Mouse (Mus musculus) embryo, embryonic 11.5 days (tissue): ENCODE data around the gene Snrpn.
"Not testable (repeated sequence)": the region's sequence is repeated elsewhere in the genome, so short reads cannot be mapped to it uniquely, and the experiment has no call there.

ENCODE experiments used
- DNase-seq: peaks from one replicate; pipeline ENCODE4 v3.0.0-alpha.2; 2012; ENCODE audit warnings: low read depth, low spot score

Gene Snrpn

DNA sequence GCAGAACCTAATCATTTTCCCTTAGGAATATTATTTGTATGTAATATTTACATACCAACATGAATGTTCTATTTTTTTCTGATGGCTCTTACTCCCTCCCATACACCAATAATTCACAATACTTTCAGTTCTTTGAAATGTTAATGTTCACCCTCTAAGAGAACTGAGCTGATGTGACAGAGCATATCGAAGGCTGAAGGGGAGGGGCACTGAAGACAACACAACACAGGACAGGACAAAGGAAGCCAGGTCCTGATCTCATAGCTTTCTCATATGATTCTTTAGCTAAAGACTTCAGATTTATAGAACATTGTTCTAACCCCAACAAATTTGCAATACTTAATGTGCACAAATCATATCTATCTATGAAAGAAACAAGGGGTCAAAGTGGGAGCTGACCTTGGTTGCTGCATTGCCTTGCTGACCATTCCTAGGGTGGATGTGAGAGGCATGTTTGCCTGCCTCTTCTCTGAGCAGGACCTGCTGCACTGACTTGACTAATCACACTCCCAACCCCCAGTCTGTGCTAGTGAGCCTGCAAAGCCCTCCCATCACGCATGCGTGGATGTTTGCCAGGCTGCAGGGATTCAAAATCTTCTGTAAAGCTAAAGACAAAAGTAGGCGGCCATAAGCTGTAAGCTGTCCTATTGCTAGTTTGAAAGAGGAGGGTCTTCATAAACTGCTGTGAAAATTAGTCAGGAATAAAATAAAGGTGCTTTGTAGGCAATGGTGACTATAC, at the start of gene Snrpn:
Gene Snrpn, minus strand, starts transcription at position 478 of the 739 bp plus-strand sequence.
- DNase-seq = no peak

DNA sequence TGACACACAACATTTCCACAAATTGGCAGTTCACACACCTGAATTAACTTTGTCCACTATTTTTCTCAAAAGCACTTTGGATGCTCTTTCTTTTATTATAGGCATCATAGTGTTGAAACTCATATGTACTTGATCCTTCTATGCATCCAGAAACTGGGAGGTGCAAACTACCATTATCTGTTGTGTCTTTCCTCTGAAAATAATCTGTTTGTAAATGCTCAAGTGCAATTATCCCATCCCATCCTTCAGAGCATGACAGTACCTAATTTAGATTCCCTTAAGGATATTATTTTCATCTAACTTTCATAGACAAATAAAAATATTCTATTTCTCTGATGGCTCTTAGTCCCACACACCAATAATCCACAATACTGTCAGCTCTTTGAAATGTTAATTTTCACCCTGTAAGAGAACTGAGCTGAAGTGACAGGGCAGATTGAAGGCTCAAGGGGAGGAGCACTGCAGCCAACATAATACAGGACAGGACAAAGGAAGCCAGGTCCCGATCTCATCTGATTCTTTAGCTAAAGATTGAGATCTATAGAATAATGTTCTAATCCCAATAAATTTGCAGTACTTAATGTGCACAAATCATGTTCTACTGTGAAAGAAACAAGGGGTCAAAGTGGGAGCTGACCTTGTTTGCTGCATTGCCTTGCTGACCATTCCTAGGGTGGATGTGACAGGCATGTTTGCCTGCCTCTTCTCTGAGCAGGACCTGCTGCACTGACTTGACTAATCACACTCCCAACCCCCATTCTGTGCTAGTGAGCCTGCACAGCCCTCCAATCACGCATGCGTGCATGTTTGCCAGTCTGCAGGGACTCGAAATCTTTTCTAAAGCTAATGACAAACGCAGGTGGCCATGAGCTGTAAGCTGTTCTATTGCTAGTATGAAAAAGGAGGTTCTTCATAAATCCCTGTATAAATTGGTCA, 30.5 kb upstream of the Snrpn start:
- no peak for DNase-seq

DNA sequence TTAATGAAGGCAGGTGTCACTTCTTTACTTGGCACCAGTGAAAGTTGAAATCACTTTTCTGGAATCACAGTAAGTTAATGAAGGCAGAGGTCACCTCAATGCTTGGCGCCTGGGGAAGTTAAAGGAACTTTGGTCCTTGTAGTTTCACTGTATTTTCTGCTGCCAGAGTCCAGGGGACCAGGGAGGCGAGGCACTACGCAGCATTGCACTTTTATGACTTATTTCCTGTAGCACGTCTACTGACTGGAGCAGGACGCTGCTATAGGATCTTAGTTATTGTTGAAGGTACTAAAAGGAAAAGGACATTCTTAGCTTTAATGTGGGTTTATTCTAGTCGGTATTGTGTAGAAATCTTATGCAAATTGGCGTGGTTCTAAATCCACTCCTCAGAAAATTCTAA, 14.7 kb downstream of the Snrpn start:
- DNase-seq = no peak

- not testable (repeated sequence) for DNase-seq
Observed at GRCm38 (mm10) chr7:60123086-60123624, 16.9 kb downstream of the Snrpn start.

- no peak for DNase-seq
Observed at GRCm38 (mm10) chr7:60122434-60123085, 17.5 kb downstream of the Snrpn start.

DNA sequence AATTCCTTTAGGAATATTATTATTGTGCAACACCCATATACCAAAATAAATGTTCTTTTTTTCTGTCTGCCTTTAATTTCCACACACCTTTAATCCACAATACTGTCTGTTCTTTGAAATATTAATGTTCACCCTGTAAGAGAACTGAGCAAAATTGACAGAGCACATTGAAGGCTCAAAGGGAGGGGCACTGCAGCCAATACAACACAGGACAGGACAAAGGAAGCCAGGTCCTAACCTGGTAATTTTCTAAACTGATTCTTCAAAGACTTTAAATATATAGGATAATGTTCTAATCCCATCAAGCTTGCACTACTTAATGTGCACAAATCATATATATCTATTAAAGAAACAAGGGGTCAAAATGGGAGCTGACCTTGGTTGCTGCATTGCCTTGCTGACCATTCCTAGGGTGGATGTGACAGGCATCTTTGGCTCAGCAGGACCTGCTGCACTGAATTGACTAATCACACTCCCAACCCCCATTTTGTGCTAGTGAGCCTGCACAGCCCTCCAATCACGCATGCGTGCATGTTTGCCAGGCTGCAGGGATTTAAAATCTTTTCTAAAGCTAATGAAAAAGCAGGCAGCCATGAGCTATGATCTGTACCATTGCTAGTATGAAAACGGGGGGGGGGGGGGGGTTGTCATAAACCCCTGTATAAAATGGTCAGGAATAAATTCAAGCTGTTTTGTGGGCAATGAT, 42.7 kb downstream of the Snrpn start:
- DNase-seq = no peak

- DNase-seq = no peak
Observed at GRCm38 (mm10) chr7:60076301-60076700, 63.7 kb downstream of the Snrpn start.

- DNase-seq = no peak
Observed at GRCm38 (mm10) chr7:60047481-60048201, 92.4 kb downstream of the Snrpn start.

GRCm38 (mm10) chr7:60013186-60013585, 126.8 kb downstream of the Snrpn start:
- DNase-seq = no peak

- no peak for DNase-seq
Observed at GRCm38 (mm10) chr7:60007727-60008360, 132.2 kb downstream of the Snrpn start.

- DNase-seq = no peak
Observed at GRCm38 (mm10) chr7:60006262-60006661, 133.8 kb downstream of the Snrpn start.

DNA sequence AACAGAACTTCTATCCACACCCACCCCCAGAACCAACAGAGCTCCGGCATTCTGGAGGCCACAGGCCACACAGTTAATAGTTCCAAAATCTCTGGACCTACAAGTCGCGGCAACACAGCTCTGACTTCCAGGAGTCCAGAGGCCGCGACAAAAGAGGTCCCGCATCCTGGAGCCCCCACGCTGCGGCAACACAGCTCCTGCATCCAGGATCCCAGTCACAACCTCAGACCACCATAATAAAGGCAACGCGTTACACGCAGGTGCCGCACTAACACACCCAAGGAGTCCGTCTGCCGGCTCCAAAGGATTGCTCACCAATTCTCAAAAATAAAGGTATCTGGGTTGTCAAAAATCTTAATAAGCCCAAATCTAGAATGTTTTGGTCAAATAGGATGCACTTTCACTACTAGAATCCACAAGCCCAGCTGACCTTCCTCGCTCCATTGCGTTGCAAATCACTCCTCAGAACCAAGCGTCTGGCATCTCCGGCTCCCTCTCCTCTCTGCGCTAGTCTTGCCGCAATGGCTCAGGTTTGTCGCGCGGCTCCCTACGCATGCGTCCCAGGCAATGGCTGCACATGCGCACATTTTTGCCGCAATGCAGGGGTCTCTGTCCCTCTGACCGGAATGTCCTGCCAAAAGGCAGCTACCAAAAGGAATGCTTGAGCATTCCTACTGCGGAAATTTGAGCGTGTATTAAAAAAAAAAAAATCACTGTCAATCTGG, 135.3 kb downstream of the Snrpn start, which contains the start of the genes Snurf and Gm38393:
Gene Snurf, minus strand, starts transcription at position 444 of the 725 bp plus-strand sequence.
Gene Gm38393, minus strand, starts transcription at position 459 of the 725 bp plus-strand sequence.
- peak; percentile 45 for DNase-seq

GRCm38 (mm10) chr7:60003921-60004605, 136.0 kb downstream of the Snrpn start:
- peak; percentile 48 for DNase-seq

DNA sequence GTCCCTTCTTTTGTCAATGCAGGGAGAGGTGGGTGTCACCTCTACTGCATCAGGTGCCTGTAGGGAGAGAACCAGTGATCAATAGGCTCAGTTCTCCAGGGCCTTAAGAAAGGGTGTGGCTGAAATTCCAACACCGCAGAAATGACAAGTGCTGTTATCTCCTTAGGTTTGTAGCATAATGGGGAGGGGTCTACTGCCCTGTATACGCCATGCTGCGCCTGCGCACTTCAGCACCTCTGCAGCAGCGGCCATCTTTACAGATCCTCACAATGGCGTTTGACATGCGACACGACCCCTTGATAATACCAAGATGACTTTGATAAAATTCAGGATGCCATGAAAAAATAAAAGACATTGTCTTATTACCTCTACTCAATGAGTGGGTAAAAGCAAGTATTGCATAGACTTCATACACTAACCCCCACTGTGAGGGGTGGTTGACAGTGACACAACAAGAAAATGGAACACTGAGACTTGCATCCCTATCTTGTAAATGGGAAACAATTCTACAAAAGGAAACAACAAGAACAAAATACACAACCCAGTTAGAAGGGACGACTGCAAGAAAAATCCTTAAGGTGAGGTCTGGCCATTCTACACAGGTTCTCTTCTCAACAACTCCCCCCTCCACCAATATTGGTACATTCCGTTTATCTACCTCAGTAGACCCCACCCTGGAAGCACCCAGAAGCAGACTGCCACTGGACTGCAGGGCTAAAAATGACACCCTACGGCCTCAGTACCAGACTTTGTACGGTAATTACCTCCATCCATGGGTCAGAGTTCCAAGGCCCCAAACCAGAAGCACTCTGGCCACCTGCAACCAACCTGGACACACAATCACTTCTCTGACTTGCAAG, 136.8 kb downstream of the Snrpn start:
- no peak for DNase-seq

DNA sequence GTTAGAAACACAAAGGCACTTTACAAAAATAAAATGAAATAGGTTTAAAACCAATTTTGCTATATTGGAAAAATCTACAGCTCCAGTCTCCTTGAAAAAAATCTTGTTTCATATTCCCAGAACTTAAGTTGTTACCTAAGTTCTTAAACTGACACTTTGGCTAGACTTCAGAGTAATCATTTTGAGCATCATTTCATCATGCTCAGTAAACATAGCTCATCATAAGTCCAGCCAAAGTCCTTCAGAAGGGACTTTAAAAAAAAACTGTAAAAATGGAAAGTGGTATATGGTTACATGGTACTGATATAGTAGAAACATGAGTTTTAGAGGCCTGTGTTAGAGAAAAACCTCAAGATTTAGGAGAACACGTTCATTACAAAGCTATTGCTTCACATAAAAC, 161.4 kb downstream of the Snrpn start:
- DNase-seq = no peak
